Mouse (Mus musculus) adrenal gland, postnatal 14 days (tissue): ENCODE measurements around the gene Fam50a. TPM values are rescaled to one million over a fixed set of nuclear protein-coding genes. Genes with fewer than 3 reads are reported as not detected.

Source experiments
- DNase-seq: peaks from one replicate; pipeline ENCODE4 v3.0.0; 2021; ENCODE audit warnings: mixed read lengths
- long read RNA-seq, 2 experiments: library from polyadenylated mRNA; stranded (forward); transcript quantifications; one replicate each; pipeline ENCODE4 v2.0.0; 2021
- total RNA-seq: library from RNA; stranded (reverse); gene quantifications from 2 replicates; pipeline ENCODE4 v1.2.3, GENCODE M21; 2021

Gene Fam50a
- total RNA-seq = 53.1 and 56.0 TPM in 2 replicates
- long read RNA-seq, experiment 1, transcript Fam50a-201 (13 exons, 1,383 nt) = major isoform, 56 of 63 reads
- long read RNA-seq, experiment 1, partial matches to known transcripts = 2 of 63 reads
- long read RNA-seq, experiment 1, other reads (novel, unspliced or antisense) = 5 of 63 reads
- long read RNA-seq, experiment 2, transcript Fam50a-201 (13 exons, 1,383 nt) = major isoform, 34 of 41 reads
- long read RNA-seq, experiment 2, partial matches to known transcripts = 1 of 41 reads
- long read RNA-seq, experiment 2, other reads (novel, unspliced or antisense) = 6 of 41 reads

- DNase-seq = peak; percentile 93
Observed at GRCm38 (mm10) chrX:74312540-74313464, at the start of gene Fam50a. TSS of gene Fam50a (plus strand) at chrX:74313033.

GRCm38 (mm10) chrX:74269736-74270061 lies 43.1 kb upstream of the Fam50a start:
- DNase-seq = no peak

GRCm38 (mm10) chrX:74270062-74270901 lies 42.6 kb upstream of the Fam50a start, which contains the start of gene Rpl10:
TSS of gene Rpl10 (plus strand) at chrX:74270812.
- peak; percentile 93 for DNase-seq

- DNase-seq = peak; percentile 64
Observed at GRCm38 (mm10) chrX:74270902-74271551, 41.8 kb upstream of the Fam50a start.

- DNase-seq = peak; percentile 22
Observed at GRCm38 (mm10) chrX:74273422-74274322, 39.2 kb upstream of the Fam50a start.

GRCm38 (mm10) chrX:74277916-74278315 lies 34.9 kb upstream of the Fam50a start:
- no peak for DNase-seq

GRCm38 (mm10) chrX:74281041-74281731 lies 31.6 kb upstream of the Fam50a start:
- DNase-seq = no peak

- DNase-seq = peak; percentile 89
Observed at GRCm38 (mm10) chrX:74281732-74282394, 31.0 kb upstream of the Fam50a start, which contains the start of the genes Taz and Dnase1l1. TSS of gene Taz (plus strand) at chrX:74281912. TSS of gene Dnase1l1 (minus strand) at chrX:74282337.

- DNase-seq = peak; percentile 91
Observed at GRCm38 (mm10) chrX:74282395-74283091, 30.3 kb upstream of the Fam50a start.

GRCm38 (mm10) chrX:74283092-74283437 lies 29.8 kb upstream of the Fam50a start:
- DNase-seq = no peak

- DNase-seq = no peak
Observed at GRCm38 (mm10) chrX:74293431-74293830, 19.4 kb upstream of the Fam50a start.

- peak; percentile 95 for DNase-seq
Observed at GRCm38 (mm10) chrX:74296538-74297448, 16.0 kb upstream of the Fam50a start, which contains the start of gene Atp6ap1. TSS of gene Atp6ap1 (plus strand) at chrX:74297097.

- no peak for DNase-seq
Observed at GRCm38 (mm10) chrX:74298348-74298747, 14.5 kb upstream of the Fam50a start.

GRCm38 (mm10) chrX:74299721-74300120 lies 13.1 kb upstream of the Fam50a start:
- no peak for DNase-seq

GRCm38 (mm10) chrX:74304867-74305700 lies 7.7 kb upstream of the Fam50a start, which contains the start of gene Gdi1:
TSS of gene Gdi1 (plus strand) at chrX:74304998.
- peak; percentile 83 for DNase-seq

GRCm38 (mm10) chrX:74328725-74329161 lies 15.9 kb downstream of the Fam50a start, which contains the start of gene Plxna3:
TSS of gene Plxna3 (plus strand) at chrX:74329066.
- peak; percentile 83 for DNase-seq
